Mouse (Mus musculus) G1E (cell line): Measurements from ENCODE around the gene Zar1l. TPM values are rescaled to one million over a fixed set of nuclear protein-coding genes. Genes with fewer than 3 reads are reported as not detected.
A peak's percentile ranks its signal among the peaks of the same experiment; 100 is the strongest.

Experiments
- ATAC-seq: 2 replicates; pipeline ENCODE4 v1.8.0; 2016; ENCODE audit warnings: mild to moderate bottlenecking; ENCODE audit not compliant: insufficient number of reproducible peaks, poor library complexity, low FRiP score, severe bottlenecking; ENCODE audit errors: extremely low read depth
- DNase-seq: peaks from one replicate; pipeline ENCODE4 v3.0.0; 2012; ENCODE audit warnings: low spot score
- H3K27me3 ChIP-seq: 2 replicates; pipeline ENCODE4 v1.6.1; 2012; ENCODE audit warnings: mild to moderate bottlenecking, low read length, inconsistent platforms; ENCODE audit not compliant: insufficient read depth
- H3K36me3 ChIP-seq: replicated peaks from 2 replicates; pipeline ENCODE3; 2012; ENCODE audit warnings: mild to moderate bottlenecking, inconsistent platforms
- H3K4me1 ChIP-seq: 2 replicates; pipeline ENCODE4 v1.6.1; 2012; ENCODE audit warnings: low read depth, low read length, inconsistent platforms, mixed read lengths; ENCODE audit not compliant: insufficient read depth
- H3K4me3 ChIP-seq: 2 replicates; pipeline ENCODE4 v1.5.1; 2012; ENCODE audit warnings: low read depth, mild to moderate bottlenecking, inconsistent platforms, low read length, moderate library complexity, mixed read lengths
- H3K9me3 ChIP-seq: replicated peaks from 2 replicates; pipeline ENCODE4 v1.6.1; 2012; ENCODE audit warnings: inconsistent platforms
- CTCF ChIP-seq: IDR thresholded peaks from 2 replicates; pipeline ENCODE4 v1.5.1; 2012; ENCODE audit warnings: low read depth, low read length, inconsistent platforms, mixed read lengths
- GATA1 ChIP-seq: IDR thresholded peaks from 2 replicates; pipeline ENCODE4 v1.6.1; 2012; ENCODE audit warnings: borderline replicate concordance, low read length, inconsistent platforms, mixed read lengths
- GATA2 ChIP-seq: IDR thresholded peaks from 2 replicates; pipeline ENCODE4 v1.6.1; 2012; ENCODE audit warnings: low read depth, low read length, inconsistent platforms, borderline replicate concordance
- POLR2AphosphoS5 ChIP-seq: IDR thresholded peaks from 2 replicates; pipeline ENCODE4 v1.6.1; 2012; ENCODE audit warnings: low read depth, low read length, inconsistent platforms; ENCODE audit not compliant: insufficient replicate concordance
- TAL1 ChIP-seq: conservative IDR thresholded peaks from 2 replicates; pipeline ENCODE4 v1.6.1; 2012; ENCODE audit warnings: low read depth, low read length, inconsistent platforms, mixed read lengths
- polyA plus RNA-seq: library from polyadenylated mRNA; stranded (reverse); fragments of >175 nt; gene quantifications from 2 replicates; pipeline ENCODE4 v1.2.3, GENCODE M21; 2012
- total RNA-seq, 2 experiments: library from RNA; stranded (forward) in 1 of 2; stranded (reverse) in 1 of 2; fragments of 200-1000 nt in 1 of 2; fragments of >200 nt in 1 of 2; fragmentation: Nextera tagmentation in 1 of 2; gene quantifications; 2 replicates each; pipeline ENCODE4 v1.2.3; 2014 to 2017

Zar1l gene
- total and polyA plus RNA-seq, 3 experiments = not detected

DNA sequence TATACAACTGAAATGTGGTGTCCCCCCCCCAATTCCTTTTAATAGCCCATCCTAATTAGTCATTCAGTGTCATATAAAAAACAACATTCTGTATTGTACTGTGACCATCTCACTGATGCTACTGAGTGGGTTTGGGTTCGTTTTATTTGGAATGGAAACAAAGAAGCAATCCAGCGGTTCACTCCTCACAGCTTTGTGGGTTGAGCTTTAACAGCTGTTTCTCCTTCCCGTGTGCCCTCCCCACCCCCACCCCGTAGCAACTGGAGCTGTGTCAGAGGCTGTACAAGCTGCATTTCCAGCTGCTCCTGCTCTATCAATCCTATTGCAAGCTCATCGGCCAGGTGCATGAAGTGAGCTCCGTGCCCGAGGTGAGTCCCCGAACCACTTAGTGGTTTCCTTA, 27.1 kb downstream of the Zar1l start:
- no peak overlapping the region for H3K4me3 ChIP-seq
- H3K27me3 ChIP-seq = peaks cover 5% of the 10 kb centered on the region
- H3K9me3 ChIP-seq = no peaks in the 10 kb centered on the region
- no peaks in the 10 kb centered on the region for H3K36me3 ChIP-seq
- H3K4me1 ChIP-seq = no peaks in the 10 kb centered on the region
- DNase-seq = no peak
- no peak for ATAC-seq
- no peak for TF ChIP-seq CTCF
- no peak for TF ChIP-seq GATA1
- no peak for TF ChIP-seq TAL1
- TF ChIP-seq POLR2AphosphoS5 = no peak
- TF ChIP-seq GATA2 = no peak

DNA sequence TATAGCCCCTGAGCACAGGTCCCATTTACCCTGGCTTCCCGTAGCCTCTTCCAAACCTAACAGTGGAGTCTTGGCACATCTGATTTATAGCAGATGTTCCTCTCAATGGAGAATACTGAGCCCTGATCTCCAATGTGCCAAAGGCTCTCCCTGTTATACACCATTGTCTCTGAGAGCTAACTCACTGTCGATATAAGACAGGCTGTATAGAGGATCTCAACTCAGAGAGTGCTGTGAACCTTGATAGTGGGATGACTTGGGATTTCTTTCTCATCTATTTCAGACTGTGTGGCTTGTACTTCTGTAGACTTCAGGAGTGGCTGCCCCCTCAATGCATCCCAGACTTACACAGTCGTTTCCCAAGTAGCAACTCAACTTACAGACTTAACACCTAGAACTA, 27.7 kb downstream of the Zar1l start:
- ATAC-seq (no peak), DNase-seq (no peak)
- TF ChIP-seq GATA1 (no peak), CTCF (no peak), TAL1 (no peak), GATA2 (no peak), POLR2AphosphoS5 (no peak)
- Histone ChIP-seq H3K9me3 (no peaks in the 10 kb centered on the region), H3K4me3 (no peak overlapping the region), H3K27me3 (peaks cover 5% of the 10 kb centered on the region), H3K4me1 (no peaks in the 10 kb centered on the region), H3K36me3 (no peaks in the 10 kb centered on the region)

DNA sequence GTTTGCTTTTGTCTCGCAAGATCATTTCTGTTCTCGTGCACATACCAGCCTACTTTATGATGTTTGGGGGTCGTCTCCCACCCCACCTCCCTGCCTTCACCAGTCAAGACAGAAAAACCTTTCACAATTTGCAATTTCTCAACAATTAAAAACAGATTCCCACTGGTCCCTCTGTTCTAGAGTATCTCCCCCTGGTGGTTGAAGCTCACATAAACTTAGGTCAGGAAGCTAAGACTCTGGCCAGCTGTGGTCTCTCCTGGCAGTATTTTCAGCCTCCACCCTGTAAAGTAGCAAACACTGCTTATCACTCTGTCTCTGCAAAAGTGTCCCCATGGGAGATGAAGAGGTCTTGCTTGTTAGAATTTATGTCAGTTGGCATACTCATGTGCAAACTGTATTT, 32.8 kb downstream of the Zar1l start:
- no peaks in the 10 kb centered on the region for H3K9me3 ChIP-seq
- no peak overlapping the region for H3K4me3 ChIP-seq
- TF ChIP-seq GATA2 = no peak
- TF ChIP-seq CTCF = 0 out of 2 replicates have a peak, but pooled peaks have one; percentile 8
- no peak for TF ChIP-seq TAL1
- no peaks in the 10 kb centered on the region for H3K4me1 ChIP-seq
- ATAC-seq (peak; percentile 45; the same call in 1 of the 2 replicates), DNase-seq (no peak)
- peaks cover 8% of the 10 kb centered on the region for H3K27me3 ChIP-seq
- H3K36me3 ChIP-seq = no peaks in the 10 kb centered on the region

DNA sequence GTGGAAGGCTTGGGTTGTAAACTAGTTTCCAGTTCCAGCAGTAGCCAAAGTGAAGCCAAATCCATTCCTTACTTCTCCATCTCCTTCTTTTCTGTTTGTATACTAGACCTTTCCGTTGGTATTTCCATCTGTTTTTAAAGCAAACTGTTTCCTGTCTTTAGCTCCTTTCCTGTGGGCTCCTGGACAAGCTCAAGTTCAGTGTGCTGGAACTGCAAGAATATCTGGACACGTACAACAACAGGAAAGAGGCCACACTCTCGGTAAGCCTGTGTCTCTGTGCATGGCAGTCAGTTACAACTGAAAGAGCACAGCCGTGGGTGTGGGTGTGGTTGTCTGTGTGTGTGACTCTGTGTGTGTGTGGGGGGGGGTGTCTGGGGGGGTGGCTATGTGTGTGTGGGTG, 39.4 kb downstream of the Zar1l start:
- no peaks in the 10 kb centered on the region for H3K4me1 ChIP-seq
- H3K9me3 ChIP-seq = no peaks in the 10 kb centered on the region
- ATAC-seq = no peak
- no peak overlapping the region for H3K4me3 ChIP-seq
- TF ChIP-seq GATA2 = no peak
- TF ChIP-seq POLR2AphosphoS5 = no peak
- TF ChIP-seq CTCF = no peak
- no peak for TF ChIP-seq GATA1
- no peak for TF ChIP-seq TAL1
- H3K36me3 ChIP-seq = no peaks in the 10 kb centered on the region
- no peak for DNase-seq
- peaks cover 3% of the 10 kb centered on the region; the same call in 1 of the 2 replicates for H3K27me3 ChIP-seq

DNA sequence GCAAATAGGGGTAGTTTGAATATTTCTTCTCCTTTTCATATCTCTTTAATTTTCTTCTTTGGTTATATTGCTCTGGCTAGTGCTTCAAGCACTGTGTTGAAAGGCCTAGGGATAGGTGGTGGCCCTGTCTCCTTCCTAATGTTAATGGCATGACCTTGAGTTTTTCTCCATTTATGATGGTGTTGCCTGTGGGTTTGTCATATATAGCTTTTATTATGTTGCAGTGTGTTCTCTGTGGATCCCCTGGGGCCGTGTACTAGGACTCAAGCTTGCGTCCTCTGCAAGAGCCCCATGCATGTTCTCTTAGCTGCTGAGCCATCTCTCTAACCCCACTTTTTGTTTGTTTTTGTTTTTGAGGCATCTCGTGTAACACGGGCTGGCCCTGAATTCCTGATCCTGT, 40.6 kb downstream of the Zar1l start:
- H3K4me3 ChIP-seq = no peak overlapping the region
- H3K4me1 ChIP-seq = no peaks in the 10 kb centered on the region
- DNase-seq (no peak), ATAC-seq (no peak)
- TF ChIP-seq POLR2AphosphoS5 (no peak), GATA2 (no peak), CTCF (no peak)
- peaks cover under 1% of the 10 kb centered on the region; the same call in 1 of the 2 replicates for H3K27me3 ChIP-seq
- H3K9me3 ChIP-seq = no peaks in the 10 kb centered on the region
- no peaks in the 10 kb centered on the region for H3K36me3 ChIP-seq

DNA sequence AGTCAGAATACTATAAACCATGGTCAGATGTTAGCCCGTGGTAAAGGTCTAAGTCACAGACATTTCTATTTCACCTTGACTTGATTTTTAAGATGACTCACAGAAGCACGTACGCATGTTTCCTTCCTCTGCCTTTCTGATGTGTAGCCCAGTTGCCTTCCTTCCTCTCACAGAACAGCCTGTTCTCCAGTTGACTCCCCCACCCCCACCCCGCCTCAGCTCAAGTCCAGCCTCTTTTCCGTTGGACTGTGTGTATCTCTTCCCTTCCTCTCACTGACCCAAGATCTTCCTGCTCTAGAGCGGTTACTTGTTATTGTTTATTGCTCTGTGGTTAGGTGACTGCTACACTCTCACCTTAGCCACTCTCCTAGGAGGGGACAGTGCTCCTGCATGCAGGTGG, 49.5 kb downstream of the Zar1l start:
- H3K36me3 ChIP-seq = no peaks in the 10 kb centered on the region
- DNase-seq = no peak
- H3K4me1 ChIP-seq = no peaks in the 10 kb centered on the region
- H3K9me3 ChIP-seq = no peaks in the 10 kb centered on the region
- H3K27me3 ChIP-seq = no peaks in the 10 kb centered on the region
- no peak overlapping the region for H3K4me3 ChIP-seq
- no peak for ATAC-seq
- TF ChIP-seq GATA2 (no peak), POLR2AphosphoS5 (no peak), GATA1 (no peak)

DNA sequence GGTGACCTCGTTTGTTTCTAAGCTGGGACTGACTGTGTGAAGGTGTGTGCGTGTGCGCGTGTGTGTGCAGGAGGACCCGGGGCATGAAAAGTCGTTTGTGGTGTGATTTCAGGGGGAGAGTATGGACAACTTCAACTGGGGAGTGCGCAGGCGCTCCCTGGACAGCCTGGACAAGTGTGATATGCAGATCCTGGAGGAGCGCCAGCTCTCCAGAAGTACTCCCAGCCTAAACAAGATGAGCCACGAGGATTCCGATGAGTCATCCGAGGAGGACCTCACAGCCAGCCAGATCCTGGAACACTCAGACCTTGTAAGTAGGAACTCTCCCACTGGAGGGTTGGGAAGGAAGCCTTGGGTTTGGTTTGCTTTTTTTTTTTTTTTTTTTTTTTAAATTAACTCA, 51.8 kb downstream of the Zar1l start:
- Histone ChIP-seq H3K4me3 (no peak overlapping the region), H3K9me3 (no peaks in the 10 kb centered on the region), H3K36me3 (no peaks in the 10 kb centered on the region), H3K4me1 (no peaks in the 10 kb centered on the region), H3K27me3 (no peaks in the 10 kb centered on the region)
- no peak for TF ChIP-seq GATA1
- no peak for TF ChIP-seq TAL1
- no peak for TF ChIP-seq GATA2
- TF ChIP-seq POLR2AphosphoS5 = no peak
- TF ChIP-seq CTCF = no peak
- DNase-seq (no peak), ATAC-seq (no peak)
